Mouse (Mus musculus) neural tube, embryonic 14.5 days (tissue): Measurements from ENCODE around the gene Rapgef3. TPM values are rescaled to one million over a fixed set of nuclear protein-coding genes. Genes with fewer than 3 reads are reported as not detected.

Experiments
- ATAC-seq: fragments of 200-750 bp; cut with Nextera tagmentation; 2 replicates; pipeline ENCODE4 v1.8.0; 2017; ENCODE audit warnings: low read depth, mild to moderate bottlenecking, moderate TSS enrichment, moderate library complexity
- H3K27ac ChIP-seq: fragments of 300-500 bp; sonication (generic); 2 replicates; pipeline ENCODE4 v1.5.1; 2014; ENCODE audit warnings: low read depth, mild to moderate bottlenecking, control low read depth, low read length, moderate library complexity, mixed read lengths
- H3K27me3 ChIP-seq: fragments of 300-500 bp; sonication (generic); 2 replicates; pipeline ENCODE4 v1.6.1; 2014; ENCODE audit warnings: low read length; ENCODE audit not compliant: control insufficient read depth, insufficient read depth
- H3K36me3 ChIP-seq: fragments of 300-500 bp; sonication (generic); 2 replicates; pipeline ENCODE4 v1.6.1; 2014; ENCODE audit warnings: low read length, mixed read lengths; ENCODE audit not compliant: control insufficient read depth, insufficient read depth
- H3K4me1 ChIP-seq: fragments of 300-500 bp; sonication (generic); 2 replicates; pipeline ENCODE4 v1.6.1; 2014; ENCODE audit warnings: low read length; ENCODE audit not compliant: control insufficient read depth, insufficient read depth
- H3K4me2 ChIP-seq: fragments of 300-500 bp; sonication (generic); 2 replicates; pipeline ENCODE4 v1.6.1; 2014; ENCODE audit warnings: mild to moderate bottlenecking, low read depth, low read length, control low read depth
- H3K4me3 ChIP-seq: fragments of 300-500 bp; sonication (generic); 2 replicates; pipeline ENCODE4 v1.5.1; 2014; ENCODE audit warnings: low read depth, low read length, control low read depth, mixed read lengths
- H3K9ac ChIP-seq: fragments of 300-500 bp; sonication (generic); replicated peaks from 2 replicates; pipeline ENCODE4 v1.6.1; 2014; ENCODE audit warnings: low read depth, mild to moderate bottlenecking, control low read depth, low read length, mixed read lengths
- H3K9me3 ChIP-seq: fragments of 300-500 bp; sonication (generic); 2 replicates; pipeline ENCODE4 v1.6.1; 2016; ENCODE audit warnings: low read length; ENCODE audit not compliant: control insufficient read depth
- WGBS: fragments of 180-500 bp; shearing (Covaris S2); extraction: QIAGEN DNeasy Blood & Tissue Kit; methylation state at CpG from one replicate; pipeline ENCODE4 v1.1.7; 2014; 5-methylcytosine and 5-hydroxymethylcytosine counted together
- polyA plus RNA-seq: library from polyadenylated mRNA; unstranded; fragments of >200 nt; fragmentation: Nextera tagmentation; extraction: Ambion mirVana; gene quantifications from 2 replicates; pipeline ENCODE4 v1.2.1, GENCODE M21; 2014

Rapgef3 gene
- polyA plus RNA-seq, 1 experiment from 2014 or later: 6.7 TPM

DNA sequence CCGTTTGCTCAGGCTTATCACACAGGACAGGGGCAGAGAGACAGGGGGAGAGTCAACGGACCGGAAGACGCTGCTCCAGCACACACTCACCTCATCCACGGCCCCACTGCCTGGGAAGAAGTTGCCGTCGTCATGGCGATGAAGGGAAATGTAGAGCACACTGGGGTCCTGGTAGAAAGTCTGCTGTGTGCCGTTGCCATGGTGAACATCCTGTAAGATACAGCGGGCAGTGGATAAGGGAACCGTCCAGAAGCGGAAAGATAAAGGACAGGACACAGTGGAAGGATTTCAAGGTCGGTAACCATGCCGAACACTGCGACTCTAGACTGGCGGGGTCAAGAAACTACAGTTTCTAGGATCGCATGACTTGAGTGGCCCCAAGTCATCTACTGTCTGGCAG, 30.4 kb upstream of the Rapgef3 start:
- ATAC-seq: peak; percentile 62; the same call in 1 of the 2 replicates
- Histone ChIP-seq H3K4me3 (no peak overlapping the region), H3K27me3 (no peaks in the 10 kb centered on the region), H3K9ac (no peak overlapping the region), H3K9me3 (no peaks in the 10 kb centered on the region), H3K4me1 (0 out of 2 replicates have a peak, but pooled peaks cover 2% of the 10 kb centered on the region), H3K36me3 (peaks cover 32% of the 10 kb centered on the region), H3K27ac (no peak overlapping the region), H3K4me2 (no peak overlapping the region)
- 25% methylated on average over 17 of the region's 17 CpGs for WGBS

DNA sequence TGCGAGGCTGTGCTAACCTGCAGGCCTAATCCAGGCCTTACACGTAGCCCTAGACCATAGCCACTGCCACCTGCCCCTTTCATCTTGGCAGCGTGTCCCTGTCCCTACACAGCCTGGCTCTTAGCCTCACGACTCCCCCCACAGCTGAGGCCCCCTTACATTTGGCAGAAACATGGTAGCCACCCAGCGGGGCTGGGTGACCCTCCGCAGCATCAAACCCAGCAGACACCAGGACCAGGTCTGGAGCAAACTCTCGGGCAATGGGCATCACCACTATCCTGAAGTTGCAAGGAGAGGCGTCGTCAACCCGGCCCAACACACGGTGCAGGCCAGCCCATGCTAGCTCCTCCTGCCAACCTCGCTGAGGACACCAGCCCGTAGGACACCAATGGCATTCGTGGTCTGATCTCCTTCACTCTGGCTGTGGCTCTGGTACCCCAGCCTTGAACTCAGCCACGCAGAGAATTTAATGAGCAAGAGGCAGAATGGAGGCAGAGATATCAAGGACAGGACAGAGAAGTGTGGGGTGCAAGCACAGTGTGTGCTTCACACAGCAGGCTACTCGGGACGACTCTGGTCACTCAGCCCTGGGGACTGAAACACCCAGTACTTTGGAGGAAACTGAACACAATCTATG, 29.0 kb upstream of the Rapgef3 start:
- Histone ChIP-seq H3K27me3 (no peaks in the 10 kb centered on the region), H3K9me3 (no peaks in the 10 kb centered on the region), H3K4me2 (no peak overlapping the region), H3K4me3 (no peak overlapping the region), H3K4me1 (0 out of 2 replicates have a peak, but pooled peaks cover 2% of the 10 kb centered on the region), H3K9ac (no peak overlapping the region), H3K27ac (no peak overlapping the region), H3K36me3 (peaks cover 34% of the 10 kb centered on the region)
- 95% methylated on average over 17 of the region's 17 CpGs for WGBS
- ATAC-seq: no peak

DNA sequence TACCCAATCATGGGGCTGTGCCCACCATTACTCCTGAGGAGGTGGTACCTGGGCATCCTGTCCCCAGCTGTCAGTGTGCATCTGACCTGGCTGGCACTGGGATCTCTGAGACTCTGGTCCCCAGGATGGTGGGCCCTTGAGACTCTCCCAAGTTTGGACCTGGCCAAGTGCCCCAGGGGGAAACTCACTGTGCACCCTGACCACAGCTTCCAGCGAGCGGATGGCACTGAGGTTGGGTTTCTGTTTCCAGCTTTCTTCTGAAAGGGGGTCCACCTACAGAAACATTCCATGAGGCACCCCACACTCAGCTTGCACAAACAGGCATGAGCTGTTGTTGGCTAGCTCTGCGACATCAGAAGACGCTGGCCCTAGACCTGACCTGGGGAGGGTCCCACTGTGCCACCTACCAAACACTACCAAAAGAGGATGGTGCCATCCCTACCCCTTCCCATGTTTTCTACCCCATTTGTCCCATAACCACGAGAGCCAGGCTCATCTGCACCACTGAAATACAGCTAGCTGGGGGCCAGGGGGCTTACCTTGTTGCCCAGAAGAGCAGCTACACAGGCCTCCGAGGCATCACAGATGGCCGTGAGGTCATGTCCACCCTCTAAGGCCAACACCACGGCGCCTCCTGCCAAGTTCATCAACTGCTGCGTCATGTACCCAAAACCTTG, 27.9 kb upstream of the Rapgef3 start:
- Histone ChIP-seq H3K36me3 (peaks cover 33% of the 10 kb centered on the region), H3K4me2 (no peak overlapping the region), H3K9me3 (no peaks in the 10 kb centered on the region), H3K27ac (no peak overlapping the region), H3K9ac (no peak overlapping the region), H3K27me3 (no peaks in the 10 kb centered on the region), H3K4me3 (no peak overlapping the region), H3K4me1 (0 out of 2 replicates have a peak, but pooled peaks cover 2% of the 10 kb centered on the region)
- 96% methylated on average over 10 of the region's 10 CpGs for WGBS
- ATAC-seq: no peak

DNA sequence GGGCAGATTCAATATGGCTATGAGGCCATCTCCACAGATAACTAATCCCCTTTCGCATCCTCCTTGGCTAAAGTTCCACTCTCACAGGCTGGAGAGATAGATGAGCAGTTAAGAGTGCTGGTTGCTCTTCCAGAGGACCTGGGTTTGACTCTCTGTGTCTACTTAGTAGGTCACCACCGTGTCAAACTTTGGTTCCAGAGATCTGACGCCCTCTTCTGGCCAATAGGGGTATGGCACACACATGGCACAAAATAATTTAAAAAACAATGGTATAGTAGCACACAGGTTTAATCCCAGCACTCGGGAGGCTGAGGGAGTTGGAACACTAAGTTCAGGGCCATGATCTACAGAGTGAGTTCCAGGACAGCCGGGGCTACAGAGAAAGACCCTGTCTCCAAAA, 26.5 kb upstream of the Rapgef3 start:
- no peak overlapping the region for H3K27ac ChIP-seq
- ATAC-seq: no peak
- WGBS: 74% methylated on average over 5 of the region's 5 CpGs
- no peak overlapping the region for H3K4me2 ChIP-seq
- no peaks in the 10 kb centered on the region for H3K27me3 ChIP-seq
- 0 out of 2 replicates have a peak, but pooled peaks cover 2% of the 10 kb centered on the region for H3K4me1 ChIP-seq
- H3K4me3 ChIP-seq: no peak overlapping the region
- no peak overlapping the region for H3K9ac ChIP-seq
- peaks cover 30% of the 10 kb centered on the region for H3K36me3 ChIP-seq
- H3K9me3 ChIP-seq: no peaks in the 10 kb centered on the region

DNA sequence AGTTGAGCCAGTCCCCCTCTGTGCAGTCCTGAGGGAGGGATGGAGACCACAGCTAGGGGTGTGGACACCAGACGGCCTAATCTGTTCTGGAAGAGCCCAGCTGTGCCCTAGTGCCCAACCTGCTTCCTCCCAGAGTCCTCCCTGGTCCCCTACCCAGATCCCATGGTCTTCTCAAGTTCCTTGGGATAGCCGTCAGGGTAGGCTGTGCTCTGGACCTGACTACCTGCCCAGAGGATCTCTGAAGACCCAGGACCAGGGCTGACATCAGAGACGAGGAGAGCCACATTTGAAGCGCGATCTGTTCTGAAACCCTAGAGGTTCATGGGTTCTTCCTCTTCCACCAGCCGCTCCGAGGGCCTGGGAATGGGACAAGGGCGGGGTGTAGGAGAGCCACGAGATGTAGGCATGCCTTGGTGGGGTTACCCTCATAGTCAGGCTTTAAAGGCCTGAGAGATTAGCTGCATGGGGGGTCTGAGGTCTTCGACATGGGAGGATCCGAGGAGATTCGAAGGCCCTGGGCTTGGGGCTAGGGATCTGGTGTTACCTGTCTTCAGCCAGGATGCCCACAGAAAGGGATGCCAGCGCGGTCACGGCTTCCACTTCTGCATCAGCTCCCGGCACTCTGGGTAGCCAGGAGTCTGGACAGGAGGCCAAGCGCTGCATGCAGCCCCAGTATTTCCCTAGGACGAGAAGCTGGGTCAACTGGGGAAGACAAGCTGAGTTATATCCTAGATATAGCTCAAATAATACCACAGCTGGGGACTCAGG, 25.8 kb upstream of the Rapgef3 start:
- Histone ChIP-seq H3K4me2 (no peak overlapping the region), H3K4me3 (no peak overlapping the region), H3K9ac (no peak overlapping the region), H3K27me3 (no peaks in the 10 kb centered on the region), H3K27ac (no peak overlapping the region), H3K9me3 (no peaks in the 10 kb centered on the region), H3K4me1 (0 out of 2 replicates have a peak, but pooled peaks cover 2% of the 10 kb centered on the region), H3K36me3 (peaks cover 30% of the 10 kb centered on the region)
- ATAC-seq: no peak
- 93% methylated on average over 18 of the region's 18 CpGs for WGBS

DNA sequence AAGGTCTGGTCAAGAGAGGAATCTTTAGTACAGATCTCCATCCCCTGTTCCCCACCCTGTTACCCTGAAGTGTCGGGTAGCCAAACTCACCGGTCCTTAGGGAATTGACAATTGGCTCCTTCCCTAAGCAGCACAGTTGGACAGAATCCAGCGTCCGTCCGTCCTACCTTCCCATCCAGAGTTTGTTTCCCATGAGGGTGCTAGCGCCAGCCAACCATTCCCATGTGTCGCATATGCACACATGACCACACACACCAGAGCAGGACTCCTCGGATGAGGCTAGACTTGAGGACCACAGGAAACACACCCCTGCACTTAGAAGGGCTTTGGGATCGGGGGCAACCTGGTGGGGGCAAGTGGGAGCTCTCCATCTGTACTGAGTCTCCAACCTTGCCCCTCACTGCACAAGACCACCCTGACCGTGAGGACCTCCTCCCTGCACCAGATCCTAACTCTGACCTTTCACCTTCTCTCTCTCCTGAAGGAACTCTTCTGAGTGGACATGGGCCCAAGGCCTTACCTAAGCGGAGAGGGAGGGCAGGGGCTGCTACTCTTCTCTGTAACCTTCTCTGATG, 23.4 kb upstream of the Rapgef3 start:
- WGBS: 91% methylated on average over 11 of the region's 11 CpGs
- no peak overlapping the region for H3K9ac ChIP-seq
- no peak for ATAC-seq
- no peaks in the 10 kb centered on the region for H3K27me3 ChIP-seq
- H3K36me3 ChIP-seq: peaks cover 23% of the 10 kb centered on the region
- no peaks in the 10 kb centered on the region for H3K9me3 ChIP-seq
- no peak overlapping the region for H3K4me3 ChIP-seq
- no peak overlapping the region for H3K27ac ChIP-seq
- H3K4me1 ChIP-seq: no peaks in the 10 kb centered on the region
- no peak overlapping the region for H3K4me2 ChIP-seq

DNA sequence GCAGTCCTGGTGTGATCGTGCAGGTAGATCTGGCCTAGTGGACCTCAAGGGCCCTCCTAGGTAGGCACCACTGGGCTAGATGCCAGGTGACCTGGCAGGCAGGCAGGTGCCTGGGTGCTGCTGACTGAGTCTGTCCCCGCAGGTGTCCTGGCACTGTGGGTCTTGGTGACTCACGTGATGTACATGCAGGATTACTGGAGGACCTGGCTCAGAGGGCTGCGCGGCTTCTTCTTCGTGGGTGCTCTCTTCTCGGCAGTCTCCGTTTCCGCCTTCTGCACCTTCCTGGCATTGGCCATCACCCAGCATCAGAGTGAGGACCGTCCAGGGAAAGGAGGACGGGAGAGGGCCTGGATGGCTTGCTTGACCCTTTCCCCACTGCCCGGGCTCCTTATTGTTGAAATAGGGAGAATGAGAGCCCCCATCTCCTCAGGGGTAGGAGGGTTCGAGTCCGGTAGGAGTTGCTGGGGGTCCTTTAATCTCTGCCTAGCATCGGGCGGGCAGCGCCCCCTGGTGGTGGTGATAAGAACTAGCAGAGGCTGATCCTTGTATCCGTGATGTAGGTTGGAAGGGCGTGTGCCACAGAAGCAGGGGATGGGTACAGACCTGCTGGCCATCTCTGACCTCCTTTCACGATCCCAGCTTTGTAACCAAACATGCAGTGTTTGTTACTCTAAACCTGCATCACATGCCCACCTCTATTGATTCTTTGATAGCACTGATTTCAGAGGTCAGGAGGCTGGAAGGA, 22.2 kb upstream of the Rapgef3 start:
- WGBS: 57% methylated on average over 20 of the region's 20 CpGs
- Histone ChIP-seq H3K9me3 (no peaks in the 10 kb centered on the region), H3K4me2 (no peak overlapping the region), H3K27me3 (no peaks in the 10 kb centered on the region), H3K27ac (no peak overlapping the region), H3K9ac (no peak overlapping the region), H3K4me3 (no peak overlapping the region), H3K36me3 (peaks cover 10% of the 10 kb centered on the region), H3K4me1 (peaks cover 1% of the 10 kb centered on the region; the same call in 1 of the 2 replicates)
- ATAC-seq: no peak

DNA sequence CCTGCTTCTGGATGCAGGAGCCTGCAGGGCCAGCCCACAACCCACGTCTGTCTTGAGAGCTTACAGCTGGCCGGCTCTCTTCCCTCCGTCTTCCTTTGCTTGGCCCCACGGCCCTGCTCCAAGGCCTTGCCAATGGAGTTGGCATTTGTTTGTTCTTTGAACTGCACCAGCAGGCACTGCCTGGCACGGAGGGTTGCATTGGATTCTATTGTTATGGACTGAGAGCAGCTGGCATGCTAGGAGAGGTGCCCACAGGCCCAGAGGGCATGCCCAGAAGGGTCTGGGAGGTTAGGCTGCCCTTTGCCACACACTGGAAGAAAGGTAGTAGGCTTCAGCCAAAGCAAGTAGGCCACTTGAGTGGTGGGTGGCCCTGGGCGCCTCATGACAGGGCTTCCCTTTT, 21.0 kb upstream of the Rapgef3 start:
- WGBS: 52% methylated on average over 6 of the region's 6 CpGs
- no peak overlapping the region for H3K9ac ChIP-seq
- H3K9me3 ChIP-seq: no peaks in the 10 kb centered on the region
- no peaks in the 10 kb centered on the region for H3K27me3 ChIP-seq
- H3K4me2 ChIP-seq: no peak overlapping the region
- H3K4me3 ChIP-seq: no peak overlapping the region
- no peak overlapping the region for H3K27ac ChIP-seq
- H3K36me3 ChIP-seq: peaks cover 10% of the 10 kb centered on the region
- peaks cover 2% of the 10 kb centered on the region; the same call in 1 of the 2 replicates for H3K4me1 ChIP-seq
- no peak for ATAC-seq
